Mouse (Mus musculus): ENCODE data around the gene Proser3.
A peak's percentile ranks its signal among the peaks of the same experiment; 100 is the strongest.

The Proser3 gene

DNA sequence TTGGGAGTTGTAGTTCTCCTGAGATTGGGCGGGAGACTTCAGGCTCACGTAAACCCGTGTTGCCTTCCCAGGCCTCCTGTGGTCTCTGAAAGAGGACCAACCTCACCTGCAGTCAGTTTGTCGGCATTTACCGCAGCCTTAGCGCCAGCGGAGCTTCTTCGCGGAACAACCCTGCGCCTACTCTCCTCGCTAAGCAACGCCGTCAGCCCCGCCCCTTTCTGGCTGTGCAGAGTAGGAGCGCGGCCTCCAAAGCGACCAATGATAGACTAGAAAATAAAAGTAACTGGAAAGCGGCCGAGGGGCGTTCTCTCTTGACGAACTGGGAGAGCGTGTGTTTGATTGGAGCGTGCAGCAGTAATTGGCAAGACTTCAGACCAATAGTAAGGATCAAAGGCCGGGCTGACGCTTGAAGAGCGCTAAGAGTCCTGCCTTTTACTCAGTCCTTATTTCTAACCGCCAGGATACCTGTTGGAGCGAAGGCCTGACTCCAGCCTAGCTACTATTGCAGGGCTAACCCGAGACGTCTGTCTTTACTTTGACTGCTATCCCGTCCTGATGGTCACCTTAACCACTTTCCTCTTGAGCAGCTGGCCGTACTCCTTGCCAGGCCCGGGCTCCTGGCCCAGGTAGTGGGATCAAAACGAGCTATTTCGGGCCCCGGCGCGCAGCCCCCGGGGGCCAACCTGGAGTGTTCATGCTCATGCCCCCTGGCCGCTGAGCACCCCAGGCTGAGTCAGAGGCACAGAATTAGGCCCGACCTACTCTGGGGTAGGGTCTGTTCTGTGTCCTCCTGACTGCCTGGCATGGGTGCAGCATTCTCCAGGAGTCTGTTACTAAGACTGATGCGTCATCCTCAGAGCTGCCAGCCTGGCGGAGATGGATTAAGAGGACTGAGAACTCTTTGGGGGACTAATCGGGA, at the start of gene Proser3, which contains the start of gene Hspb6:
TSS of gene Proser3 (minus strand) at position 198 of the 919 bp plus-strand sequence.
TSS of gene Hspb6 (plus strand) at position 77 of the 919 bp plus-strand sequence.
- peak; percentile 98 for DNase-seq

DNA sequence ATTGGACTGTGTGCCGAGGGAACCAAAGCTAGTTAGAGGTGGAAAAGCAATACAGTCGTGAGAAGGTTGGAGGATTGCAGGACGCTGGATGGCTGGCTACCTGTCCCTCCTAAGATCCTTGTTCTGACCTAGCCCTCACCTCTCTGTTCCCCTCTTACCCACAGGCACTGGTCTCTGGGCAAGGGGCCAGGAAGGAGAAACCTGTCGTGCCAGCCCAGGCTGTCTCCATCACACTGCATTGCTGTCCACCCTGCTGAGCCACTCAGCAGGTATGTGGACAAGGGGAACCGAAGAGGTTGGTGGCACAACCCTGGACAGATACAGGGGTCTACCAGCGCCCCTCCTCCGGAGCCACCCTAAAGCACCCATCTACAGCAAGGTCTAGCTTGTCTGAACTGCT, 48.6 kb upstream of the Proser3 start:
- peak; percentile 68 for DNase-seq

DNA sequence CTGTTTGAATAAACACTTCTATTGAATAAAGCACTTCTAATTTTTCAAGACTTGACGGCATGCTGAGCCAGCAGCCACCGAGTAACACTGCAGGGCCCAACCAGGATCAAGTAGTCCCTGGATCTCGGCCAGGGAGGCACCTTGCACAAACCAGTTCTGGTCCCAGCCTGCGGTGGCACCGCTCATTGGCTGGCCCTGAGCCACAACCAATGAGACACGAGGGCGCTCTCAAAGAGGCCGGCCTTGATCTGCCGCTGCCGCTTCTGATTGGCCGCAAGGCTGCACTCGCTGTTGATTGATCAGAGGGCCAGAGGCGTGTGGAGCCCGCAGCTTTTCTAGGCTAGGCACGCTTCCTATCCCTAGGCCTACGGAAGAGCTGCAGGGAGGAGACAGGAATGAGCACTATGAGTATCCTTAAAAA, 47.8 kb upstream of the Proser3 start:
- DNase-seq: peak; percentile 96

DNA sequence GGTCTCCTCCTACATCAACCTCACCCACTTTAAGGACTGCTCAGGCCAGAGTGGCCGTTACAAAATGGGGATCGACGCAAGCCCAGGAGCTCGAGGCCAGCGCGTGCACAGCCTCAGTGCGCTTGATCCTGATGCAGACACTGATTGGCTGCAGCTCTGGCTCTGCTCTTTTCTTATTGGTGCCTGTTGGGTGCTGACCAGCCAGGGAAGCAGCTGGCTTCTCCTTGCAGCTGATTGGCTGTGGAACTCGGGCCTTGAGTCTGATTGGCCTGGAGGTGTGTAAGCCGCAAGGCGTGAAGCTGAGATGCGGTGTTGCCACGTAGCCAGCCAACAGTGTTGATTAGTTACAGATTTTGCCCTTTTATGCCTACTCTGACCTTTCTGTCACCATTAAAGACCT, 46.7 kb upstream of the Proser3 start, which contains the start of gene Zbtb32:
TSS of gene Zbtb32 (minus strand) at position 124 of the 400 bp plus-strand sequence.
- peak; percentile 4 for DNase-seq

DNA sequence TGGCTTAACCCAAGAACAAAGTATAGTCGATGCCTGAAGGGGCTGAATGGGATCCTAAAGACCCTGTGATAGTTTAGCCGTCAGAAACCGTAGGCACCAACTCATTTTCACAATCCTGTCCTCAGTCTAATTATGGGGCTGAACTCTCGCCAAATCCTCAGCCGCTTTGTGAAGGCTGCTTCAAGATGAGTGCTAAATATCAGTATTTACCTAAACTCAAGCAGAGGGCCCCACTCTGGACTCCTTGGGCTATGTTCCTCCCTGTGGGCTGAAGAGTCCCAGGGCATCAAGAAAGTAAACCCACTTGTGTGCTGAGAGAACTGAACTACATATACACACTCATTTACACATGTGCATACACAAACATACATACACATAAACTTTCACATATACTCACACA, 44.7 kb upstream of the Proser3 start:
- no peak for DNase-seq

DNA sequence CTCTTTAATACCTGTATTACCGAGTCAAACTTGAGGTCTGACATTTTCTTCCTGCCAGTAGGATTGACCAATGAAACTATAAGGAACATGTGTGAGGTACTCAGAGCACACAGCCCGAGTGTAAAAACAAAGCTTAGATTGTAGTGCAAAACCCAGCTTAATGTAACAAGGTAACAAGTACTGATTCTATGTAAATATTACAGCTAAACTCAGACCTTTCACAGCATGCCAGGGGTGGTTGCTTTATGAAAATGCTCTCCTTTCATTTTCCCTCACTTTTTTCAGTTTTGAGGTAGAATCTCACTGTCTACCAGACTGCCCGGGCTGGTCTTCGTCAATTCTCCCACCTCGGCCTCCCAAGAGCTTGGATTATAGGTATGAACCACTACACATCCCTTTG, 44.0 kb upstream of the Proser3 start:
- DNase-seq: no peak

DNA sequence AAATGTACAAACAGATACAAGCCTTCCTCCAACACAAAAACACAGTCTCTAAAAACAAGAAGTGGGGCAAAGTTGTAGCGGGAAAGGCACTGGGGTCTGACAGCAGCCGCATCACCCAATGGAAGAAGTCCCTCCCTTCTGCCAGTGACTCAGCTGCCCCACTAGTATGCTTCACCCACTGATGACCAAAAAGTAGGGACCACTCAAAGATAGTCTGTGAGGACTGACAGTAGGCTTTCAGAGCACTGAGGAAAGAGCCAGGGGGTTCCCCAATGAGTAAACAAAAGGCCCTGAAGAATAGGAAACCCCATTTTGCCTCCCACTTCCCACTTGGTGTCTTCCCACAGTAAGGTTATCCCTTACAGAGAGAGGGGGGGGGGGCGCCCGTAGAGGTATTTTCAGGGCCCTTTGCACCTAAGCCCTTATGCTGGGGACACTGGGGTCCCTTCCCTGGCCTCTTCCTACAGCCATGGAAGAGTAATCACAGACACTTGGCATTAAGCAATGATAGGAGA, 42.5 kb upstream of the Proser3 start:
- DNase-seq: no peak

DNA sequence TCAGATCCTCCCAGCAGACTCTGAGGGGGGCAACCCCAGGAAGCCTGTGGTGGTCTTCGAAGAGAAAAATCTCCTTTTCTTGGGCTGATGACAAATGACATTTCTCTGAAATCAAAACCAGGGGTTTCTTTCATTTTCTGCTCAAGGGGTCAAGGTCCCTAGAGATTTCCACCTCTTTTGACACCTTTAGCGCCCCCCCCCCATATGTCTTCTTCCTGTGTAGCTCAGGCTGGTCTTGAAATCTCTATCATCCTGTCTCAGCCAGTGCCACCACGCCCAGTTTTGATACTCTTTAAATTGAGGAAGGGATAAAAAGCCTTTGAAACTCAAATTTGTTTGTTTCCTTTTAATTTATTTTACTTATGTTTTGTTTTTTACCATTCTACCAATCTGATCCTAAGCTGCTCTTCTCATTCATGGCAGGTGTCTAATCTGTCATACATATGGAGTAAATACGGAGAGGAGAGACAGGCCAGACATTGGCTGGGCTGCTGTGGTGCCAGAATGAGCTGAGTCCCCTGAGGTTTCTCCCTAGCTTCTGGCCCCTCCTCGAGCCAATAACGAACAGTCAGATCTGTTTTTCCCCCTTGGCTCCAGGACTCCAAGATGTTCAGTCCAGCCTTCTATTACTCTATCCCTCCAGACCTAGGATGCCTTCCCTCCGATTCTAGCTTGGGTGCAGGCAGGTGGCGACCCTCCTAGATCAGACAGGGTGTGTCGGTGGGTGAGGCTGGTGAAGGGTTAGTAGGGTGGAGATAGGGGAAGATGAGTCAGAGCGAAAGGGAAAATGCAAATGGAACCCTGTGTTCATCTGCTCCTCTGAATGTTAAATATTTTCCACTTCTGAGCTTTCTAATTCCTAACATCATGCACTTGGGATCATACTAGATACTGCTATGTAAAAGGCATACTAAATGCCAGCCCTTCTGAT, 41.7 kb upstream of the Proser3 start:
- DNase-seq: no peak

DNA sequence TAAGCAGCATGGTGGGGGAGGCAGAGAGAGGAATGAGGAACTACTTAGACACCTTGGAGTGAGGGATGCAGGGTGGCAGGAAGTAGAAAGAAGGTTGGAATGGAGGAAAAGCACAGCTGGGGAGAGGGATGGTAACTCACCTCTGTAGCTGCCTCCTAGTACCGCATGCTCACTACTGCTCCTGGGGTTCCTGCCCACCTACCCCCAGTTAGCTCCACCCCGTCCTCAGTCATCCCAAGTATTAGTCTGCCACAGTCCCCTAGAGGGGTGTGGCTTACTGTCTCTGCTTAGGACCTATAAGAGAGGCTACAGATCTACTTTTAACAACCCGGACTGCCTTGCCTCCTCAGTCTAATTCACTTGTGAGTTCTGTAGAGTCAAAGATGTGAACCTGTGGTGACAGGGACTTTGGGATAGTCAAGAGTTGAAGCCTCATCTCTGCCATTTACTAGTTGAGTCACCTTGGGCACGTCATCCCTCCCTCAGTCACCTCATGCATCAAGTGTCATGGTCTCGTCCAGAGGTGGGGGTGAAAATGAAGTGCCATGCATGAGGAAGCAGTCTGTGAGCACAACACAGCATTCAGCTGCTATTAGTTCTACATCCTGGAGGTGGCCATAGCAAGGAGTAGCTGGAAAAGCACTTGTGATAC, 40.8 kb upstream of the Proser3 start:
- no peak for DNase-seq

DNA sequence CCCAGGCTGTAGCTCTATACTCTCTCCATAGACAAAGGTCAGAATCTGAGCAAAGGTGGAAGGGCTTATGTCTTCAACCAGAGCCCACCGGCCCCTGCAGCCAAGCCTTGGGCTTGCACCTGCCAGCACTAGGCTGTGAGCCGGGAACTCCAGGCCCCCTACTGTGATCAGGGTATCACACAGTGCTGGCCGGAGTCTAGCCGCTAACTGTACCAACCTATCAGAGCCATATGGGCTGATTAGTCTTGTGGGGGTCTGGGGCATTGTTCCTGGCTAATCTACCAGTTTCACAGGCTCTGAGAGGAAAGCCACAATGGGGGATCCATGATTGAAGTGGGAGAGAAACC, 39.5 kb upstream of the Proser3 start:
- no peak for DNase-seq

DNA sequence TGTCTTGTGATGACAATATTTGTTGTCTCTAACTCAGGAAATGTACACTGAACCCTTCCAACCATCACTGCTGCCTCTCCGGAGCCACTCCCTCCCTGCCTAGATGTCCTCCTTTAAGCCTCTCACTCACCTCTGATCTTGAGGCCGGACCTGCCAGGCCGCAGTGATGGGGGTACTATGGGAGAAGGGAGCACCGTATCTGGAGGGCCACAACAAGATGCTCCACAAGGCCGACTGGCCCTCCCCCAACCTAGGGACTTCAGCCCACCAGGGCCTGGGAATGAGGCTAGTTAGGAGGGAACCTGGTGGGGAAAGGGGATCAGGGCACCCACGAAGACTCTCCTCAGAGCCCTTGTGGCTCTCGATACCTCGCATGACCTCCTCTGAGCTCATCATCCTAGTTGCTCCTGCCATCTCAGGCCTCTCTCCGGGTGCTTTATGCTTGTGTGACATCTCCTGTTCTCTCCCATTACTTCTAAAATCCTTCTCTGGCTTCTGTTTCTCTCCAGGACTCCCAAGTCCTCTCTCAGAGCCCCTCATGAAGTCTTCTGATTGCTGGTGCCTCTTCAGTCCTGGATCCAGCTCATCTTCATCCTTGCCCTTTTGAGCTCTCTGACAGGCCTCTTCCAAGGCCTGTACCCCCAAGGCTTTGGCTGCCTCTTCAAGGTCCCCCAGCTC, 39.0 kb upstream of the Proser3 start:
- DNase-seq: no peak

DNA sequence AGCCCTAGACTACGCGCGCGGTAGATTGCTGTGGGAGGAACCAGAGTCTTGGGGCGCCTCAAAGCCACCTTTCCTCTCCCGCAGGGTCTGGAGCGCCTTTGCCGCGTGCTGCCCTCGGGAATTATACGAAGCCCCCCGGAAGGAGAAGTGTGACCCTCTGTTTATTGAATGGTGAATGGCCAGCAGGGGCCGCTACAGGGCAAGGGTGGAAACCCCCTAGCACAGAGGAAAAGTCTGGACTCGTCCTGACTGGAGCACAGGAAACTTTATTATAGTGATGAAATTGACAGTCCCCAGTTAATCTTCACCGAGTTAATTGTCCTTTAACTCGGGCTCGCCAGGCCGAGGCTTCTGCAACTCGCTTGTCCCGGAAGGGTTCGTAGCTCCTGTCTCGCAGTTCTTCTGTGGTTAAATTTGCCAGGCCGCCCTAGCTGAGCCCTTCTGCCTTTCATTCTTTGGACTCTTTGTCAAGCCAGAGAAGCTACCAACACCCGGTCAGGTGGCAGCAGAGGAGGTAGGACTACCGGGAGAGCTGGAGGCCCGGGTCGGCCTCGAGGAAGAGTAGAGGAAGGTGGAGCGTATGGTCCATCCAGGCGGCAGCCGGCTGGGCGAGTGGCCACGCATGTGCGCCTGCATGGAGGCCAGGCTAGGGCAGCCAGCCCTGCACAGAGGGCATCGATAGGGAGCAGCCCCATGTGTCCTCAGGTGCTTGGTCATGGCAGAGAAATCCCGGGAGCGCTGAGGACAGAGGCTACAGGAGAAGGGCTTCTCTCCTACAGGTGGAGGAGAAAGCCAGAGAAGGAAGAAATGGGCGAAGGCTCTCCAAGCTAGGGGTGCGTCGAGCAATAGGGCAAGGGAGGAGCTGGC, 37.6 kb upstream of the Proser3 start:
- peak; percentile 94 for DNase-seq

DNA sequence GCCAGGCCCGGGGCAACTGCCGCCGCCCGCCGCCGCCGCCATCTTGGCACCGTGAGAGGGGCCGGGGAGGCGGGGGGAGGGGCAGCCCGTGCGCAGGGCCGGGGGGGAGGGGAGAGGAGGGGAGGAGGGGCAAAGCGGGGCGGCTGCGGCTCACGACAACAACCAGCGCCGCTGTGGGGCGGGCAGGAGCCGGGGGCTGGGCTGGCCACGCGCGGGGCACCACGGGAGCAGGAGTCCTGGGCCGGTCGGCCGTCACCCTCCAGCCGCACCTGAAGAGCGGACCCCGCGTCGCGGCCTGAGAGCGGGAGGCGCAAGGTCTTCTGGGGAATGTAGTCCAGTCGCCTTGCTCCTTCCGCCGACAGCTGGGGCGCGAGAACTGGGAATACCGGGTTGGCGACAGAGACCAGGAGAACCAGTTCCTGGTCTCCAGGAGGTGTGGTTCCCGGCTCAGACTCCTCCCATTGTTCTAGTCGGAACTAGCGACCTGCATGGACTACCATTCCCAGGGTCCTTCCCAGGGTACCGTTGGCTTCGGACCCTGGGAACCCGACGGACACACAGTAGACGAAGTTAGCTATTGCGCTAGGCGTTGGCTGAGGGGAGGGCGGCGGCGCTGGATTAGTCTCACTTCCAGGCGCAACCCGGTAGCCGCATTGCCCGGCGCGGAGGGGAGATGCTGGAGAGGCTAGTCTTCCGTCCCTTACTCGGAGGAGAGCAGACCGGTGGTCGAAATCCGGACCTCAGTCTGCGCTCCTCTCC, 36.8 kb upstream of the Proser3 start, which contains the start of gene Kmt2b:
TSS of gene Kmt2b (minus strand) at position 51 of the 759 bp plus-strand sequence.
- peak; percentile 97 for DNase-seq

DNA sequence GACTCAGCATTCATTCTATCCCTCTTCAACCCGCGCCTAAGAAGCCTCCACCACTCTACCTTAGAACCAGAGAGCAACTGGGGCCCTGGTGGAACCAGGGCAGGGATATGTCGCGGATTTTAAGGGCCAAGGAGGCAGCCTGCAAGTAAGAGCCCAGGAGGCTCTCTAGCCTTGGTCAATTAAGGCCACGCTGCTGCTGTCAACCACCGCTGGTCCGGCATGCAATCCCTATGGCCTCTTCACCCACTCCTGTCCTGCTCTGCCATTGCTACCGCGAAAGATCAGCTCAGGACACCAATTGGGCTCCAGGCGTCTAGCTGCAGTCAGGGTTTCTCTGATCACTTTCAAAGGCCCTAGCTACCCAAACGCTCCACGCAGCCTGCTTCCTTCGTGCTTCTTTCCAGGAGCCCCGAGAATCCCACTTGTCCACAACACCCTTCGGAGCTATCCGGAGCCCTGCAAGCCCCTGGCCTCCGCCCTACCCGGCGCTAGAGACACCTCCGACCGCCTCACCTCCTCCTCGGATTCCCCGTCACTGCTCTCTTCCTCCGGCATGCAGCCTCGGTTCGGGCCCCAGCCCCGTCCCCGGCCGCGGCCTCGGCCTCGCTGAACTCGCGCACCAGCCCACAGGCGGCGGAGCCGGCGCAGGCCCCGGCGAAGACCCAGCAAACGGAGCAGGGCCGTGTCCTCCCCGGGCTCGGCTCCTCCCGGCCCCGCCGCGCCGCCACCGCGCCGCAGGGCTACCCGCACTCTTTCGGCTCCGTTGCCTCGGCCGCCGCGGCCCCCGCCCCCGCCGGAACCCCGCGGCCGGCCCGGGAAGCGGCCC, 36.0 kb upstream of the Proser3 start:
- DNase-seq: peak; percentile 65

DNA sequence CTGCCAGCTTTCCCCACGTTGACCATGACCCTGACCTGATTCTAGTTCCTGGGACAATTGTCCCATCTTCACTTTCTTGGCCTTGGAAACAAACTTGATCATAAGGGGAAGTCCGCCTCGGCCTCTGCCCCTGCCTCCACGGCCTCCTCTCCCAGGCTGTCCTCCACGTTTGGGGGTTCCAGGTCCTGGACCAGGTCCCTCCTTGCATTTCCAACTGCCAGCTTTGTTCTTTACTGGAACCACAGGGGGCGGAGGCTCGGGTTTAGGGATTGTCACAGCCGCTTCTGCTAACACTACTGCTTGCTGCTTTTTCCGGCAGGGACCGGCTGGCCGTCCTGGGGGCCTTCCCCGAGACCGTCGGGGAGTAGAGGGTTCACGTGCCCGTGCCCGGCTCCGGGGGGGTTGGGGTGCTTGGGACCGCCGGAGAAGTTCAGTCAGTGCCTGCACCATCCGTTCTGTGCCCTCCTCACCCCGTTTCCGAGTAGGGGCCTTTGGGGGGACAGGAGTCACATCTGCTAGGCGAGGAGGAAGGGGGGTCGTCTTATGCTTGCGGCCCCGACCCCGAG, 34.4 kb upstream of the Proser3 start:
- no peak for DNase-seq

DNA sequence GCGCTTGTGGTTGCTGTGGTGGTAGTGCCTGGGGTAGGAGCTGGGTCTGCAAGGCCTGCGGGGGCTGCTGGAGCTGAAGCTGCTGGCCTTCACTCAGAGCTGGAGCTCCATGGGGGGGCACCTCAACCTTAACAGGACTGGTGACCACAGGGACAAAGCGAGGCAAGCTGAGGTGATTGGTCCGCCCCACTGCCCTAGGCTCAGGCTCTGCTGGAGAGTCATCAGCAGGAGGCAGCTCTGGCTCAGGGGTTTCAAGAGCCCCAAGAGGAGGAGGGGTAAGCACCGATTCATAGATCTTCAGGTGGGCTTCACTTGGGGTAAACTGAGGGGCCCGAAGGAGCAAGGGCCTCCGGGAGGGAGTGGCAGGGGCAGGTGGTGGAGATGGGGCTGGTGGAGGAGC, 33.1 kb upstream of the Proser3 start:
- DNase-seq: no peak

DNA sequence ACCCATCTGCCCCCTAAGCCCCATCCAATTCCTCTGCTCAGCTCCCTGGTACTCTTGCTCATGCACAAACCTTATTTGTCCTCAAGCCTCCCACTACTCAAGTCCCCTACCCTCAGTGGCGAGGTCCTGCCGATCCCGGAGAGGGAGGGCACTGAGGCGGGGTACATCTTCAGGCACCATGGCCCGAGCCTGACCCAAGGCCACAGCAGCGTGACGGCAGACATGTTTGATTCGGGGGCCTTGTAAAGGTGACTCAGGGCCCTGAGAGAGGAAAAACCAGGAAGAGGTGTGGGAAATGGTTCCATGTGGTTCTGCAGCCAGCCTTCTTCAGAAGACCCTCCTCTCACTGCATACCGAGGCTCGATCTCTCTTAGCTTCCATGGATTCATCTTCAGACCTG, 32.2 kb upstream of the Proser3 start:
- no peak for DNase-seq

DNA sequence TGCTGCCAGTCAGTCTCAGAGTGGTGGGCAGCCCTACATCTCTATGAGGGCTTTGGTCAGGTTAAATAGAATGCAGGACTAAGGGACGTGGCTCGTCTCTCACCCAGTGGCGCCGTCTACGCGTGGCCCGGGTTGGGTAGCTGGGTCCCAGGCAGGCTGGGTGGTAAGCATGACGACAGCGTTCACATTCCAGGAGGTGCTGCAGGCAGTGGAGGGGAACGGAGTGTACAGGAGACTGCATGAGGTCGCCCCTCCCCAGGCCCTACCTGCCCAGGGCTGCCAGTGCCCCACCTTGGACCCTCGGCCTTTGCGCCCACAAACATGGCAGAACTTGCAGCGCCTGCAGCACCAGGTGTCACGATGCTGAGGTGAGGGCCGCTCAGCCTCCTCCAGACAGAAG, 29.4 kb upstream of the Proser3 start:
- no peak for DNase-seq

DNA sequence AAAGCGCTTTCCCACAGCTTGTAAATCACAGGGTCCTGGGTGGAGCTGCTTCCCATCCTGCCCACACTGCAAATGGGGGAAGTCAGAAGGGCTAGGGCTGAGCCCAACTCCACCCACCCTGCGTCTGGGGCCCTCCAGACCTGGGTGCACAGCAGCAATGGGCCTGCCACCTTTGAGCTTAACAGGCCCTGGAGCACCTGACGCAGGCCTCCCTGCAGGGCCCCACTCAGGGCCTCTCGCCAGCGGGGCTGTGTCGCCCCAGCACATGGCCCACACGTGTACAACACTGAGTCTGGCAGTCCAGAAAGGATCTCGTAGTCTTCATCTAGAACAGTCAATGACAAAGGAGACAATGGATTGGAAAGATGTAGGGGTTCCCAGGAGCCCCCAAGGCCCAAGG, 27.9 kb upstream of the Proser3 start:
- DNase-seq: no peak

Measured in kidney, postnatal 10 days (tissue).